Mouse (Mus musculus): ENCODE measurements around the gene App.

App gene

DNA sequence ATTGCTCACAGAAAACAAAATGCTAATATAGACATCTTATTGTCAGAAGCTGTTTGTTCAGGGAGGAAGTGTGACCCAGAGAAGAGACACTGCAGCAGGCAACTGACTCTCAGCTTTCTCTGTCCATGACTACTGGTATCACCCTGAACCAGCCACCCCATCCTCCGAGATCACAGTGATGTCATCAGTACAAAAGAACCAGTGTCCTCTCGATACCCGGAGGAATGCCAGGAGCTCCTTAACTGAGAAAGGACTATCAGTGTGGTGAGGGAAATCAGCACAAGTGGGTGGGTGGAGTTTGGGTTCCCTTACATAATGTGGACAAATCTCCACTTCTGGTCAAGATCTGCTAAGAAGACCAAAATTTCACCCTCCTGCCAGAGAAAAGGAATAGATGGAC, 150.5 kb downstream of the App start:
- no peak for DNase-seq (ENCODE audit: low spot score in 2 of 2)

DNA sequence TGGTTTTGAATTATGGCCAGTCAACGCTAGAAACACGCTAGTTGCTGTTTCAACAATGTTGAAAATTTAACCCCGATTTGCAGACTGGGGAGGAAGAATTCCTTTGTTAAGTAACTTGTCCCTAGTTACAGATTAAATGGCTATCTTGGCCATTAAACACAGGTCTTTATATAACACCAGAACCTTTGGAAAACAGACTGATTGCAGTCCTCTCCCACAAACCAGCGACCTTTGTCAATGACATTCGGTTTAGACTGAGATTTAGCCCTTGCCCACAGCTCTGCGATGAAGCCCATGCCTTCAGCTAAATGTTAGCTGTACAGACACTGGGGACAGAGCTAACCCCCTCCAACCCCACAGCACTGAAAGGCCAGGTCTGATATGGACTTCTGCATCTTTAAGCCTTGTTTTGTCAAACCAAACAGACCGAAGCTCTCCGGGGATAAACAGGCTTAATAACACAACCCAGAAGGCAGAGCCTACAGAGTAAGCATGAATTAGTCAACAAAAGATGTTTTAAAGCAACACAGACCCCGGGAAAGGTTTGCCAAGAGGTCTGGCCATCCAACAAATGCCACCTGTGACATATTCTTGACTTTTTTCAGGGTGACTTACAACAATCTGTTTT, 152.8 kb downstream of the App start:
- no peak for DNase-seq (ENCODE audit: low spot score in 2 of 2)

DNA sequence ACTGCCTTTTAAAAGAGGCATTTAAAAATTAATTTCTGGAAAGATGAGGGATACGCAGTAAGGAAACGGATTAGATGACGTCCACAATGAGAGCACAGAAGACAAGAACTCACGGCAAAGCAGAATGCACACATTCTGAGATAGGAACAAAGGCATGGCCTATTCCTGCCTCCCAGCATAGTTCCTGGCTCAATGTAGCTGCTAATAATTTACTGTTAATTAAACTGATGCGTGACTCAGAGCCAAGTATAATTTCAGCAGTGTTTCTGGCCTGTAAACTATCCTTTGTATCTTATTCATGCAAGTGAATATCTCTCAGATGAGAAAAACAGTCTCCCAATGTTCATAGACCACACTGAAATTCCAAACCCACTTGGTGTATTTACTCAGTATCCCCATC, 154.3 kb downstream of the App start:
- no peak for DNase-seq (ENCODE audit: low spot score in 2 of 2)

DNA sequence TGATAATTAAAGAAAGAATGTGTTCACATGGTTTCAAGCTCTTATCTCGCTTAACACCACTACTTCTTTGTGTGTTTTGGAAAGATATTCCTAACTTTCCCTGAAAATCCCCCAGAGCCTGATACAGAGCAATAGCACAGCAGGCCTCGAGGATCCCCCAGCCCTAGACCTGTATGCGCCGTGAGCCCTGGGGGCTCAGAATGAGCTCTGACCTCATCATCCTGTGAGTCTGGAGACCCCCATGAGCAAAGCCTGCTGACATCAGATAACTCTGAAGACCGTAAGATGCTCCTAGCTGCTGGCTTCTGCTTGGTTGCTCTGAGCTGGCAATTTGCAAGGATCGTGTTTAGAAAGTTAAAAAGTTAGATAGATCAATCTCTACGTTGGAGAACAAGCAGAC, 155.7 kb downstream of the App start:
- no peak for DNase-seq (ENCODE audit: low spot score in 2 of 2)

DNA sequence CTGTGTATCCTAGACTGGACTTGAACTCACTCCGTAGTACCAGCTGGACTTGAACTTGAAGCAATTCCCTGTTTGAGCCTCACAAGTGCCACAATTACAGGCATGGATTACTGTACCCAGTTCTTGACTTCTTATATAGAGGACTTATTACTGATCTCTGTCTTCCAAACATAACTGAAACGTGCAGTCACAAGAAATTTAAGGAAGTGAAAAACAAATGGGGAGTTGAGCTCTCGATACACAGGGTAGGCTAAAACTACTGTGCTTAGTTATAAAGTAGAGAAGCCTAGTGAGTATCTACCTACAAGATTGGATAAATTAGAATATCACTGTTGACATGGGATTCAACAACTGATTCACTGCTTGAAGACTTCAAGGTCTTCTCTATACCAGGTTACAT, 160.9 kb downstream of the App start:
- DNase-seq (ENCODE audit: low spot score in 2 of 2) = no peak

DNA sequence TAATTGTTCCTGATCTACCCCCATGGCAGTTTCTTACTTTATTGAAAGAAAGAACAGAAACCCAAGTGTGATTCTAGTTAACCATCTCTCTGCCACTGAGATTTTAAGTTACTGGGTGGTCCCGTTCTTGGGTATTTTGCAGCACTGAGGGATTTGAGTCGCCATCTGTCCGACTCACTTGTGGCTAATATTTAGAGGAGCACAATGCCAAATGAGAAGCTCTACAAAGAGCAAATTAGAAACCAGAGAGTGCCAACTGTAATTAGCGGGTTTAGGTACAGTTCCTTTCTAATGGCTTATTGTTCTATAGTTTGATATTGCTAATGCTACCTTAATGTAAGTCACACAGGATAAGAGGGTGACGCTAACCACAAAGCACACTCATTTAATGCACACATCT, 161.4 kb downstream of the App start:
- DNase-seq (ENCODE audit: low spot score in 2 of 2) = no peak

DNA sequence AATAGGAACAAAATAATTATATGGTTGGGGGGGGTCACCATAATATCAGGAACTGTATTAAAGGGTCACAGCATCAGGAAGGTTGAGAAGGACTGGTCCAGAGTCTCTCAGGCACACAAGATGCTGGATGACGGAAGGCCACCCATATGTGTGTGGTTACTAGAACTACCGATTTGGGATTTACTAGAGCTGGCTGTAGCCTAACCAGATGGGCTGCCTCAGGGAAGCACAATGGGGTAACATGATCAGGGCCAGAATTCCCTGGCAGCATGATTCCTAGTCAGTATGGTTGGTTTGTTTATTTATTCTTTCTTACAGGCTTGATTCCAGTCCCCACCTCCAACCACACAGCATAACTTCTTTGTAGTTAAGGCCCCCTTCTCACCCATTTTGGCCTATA, 162.9 kb downstream of the App start:
- no peak for DNase-seq (ENCODE audit: low spot score in 2 of 2)

DNA sequence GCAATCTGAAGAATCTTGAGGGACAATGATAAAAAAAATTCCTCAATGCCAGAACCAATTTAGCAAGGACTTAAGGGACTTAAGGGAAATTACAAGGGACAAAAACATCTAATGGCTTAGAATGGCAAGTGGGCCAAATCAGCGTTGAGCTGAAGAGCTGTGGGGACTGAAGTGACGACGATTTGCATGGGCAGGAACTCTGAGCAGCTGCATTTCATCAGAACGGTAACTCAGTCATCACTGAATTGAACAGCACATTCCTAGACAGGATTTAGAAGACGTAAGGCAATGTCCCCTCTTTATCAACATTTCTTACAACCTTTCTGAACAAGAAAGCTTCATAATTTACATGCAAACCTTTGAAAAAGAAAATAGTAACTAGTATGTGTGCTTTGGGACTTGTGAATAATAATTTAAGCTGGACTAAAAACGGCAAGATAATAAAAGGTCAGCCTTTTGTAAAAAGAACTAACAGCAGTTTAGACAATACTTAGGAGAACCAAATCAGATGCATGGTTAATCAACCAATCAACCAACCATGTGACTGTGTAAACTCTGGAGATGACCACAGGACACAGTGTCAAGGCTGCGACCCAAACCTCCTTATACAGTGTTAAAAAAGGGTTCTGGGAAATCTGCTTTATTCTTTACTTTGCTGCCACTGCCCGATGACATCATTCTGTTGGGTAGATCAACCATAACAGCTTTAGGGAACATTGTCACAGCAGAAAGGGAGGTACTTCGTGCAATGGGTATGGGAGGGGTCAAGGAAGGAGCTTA, 164.5 kb downstream of the App start:
- no peak for DNase-seq (ENCODE audit: low spot score in 2 of 2)

DNA sequence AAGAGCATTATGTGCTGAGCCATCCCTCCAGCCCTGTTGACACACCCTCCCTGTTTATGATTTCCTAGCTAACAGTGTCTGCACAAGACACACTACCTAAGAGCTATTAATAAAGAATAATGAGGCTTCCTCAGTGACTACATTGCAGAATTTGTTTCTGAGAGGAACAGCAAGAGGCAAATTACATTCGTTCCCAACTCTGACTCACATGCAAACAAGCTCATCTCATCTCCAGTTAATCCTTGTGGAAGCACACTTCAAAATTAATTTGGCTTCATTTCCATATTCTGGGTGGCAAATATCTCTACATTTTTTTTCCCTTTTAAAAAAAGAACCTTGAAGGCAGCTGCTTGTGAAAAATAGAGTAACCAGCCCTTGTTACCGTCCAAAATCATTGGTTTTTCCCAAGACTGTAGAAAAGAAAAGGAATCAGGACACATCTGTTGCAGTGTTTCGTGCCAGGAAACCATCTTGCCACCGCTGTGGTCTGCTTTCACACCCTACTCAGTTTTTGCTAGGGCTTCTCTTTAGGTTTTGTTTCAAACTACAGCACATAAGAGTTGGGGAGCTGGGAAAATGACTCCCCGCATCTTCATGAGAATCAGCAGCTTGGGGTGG, 171.5 kb downstream of the App start:
- DNase-seq (ENCODE audit: low spot score in 2 of 2) = no peak

DNA sequence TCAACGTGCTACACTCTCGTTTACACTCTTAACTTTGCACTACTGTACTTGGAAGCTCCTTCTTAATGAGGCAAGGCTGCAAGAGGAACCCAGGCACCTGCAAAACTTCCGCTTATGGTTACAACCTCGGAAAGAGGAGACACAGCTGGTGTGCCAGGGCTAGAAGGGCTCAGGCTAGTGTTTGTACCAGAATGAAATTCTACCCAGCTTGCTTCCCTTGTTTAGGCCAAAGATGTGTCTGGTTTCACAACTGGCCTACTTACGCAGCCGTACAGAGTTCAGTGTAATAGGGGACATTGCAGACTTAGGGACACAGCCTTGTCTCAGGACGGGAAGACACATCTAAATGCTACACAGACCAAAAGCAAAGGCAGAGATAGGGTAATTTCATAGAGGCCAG, 173.3 kb downstream of the App start:
- DNase-seq (ENCODE audit: low spot score in 2 of 2) = no peak

DNA sequence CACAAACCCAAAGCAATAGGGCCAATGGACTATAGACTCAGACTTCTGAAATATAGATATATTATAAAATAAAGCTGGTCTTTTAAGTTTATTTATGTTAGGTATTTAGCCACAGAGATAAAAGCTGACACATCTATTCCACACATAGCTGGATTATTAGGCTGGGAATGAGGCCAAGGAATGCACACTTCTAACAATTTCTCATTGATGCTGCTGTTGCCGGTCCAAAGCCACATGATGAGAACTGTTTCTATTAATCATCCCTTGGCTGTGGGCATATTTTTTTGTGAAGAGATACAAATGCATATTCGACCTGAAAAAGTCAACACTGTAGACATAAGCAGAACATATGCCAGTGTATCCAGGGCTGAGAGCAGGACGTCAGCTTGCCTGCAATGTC, 176.0 kb downstream of the App start:
- DNase-seq (ENCODE audit: low spot score in 2 of 2) = no peak

DNA sequence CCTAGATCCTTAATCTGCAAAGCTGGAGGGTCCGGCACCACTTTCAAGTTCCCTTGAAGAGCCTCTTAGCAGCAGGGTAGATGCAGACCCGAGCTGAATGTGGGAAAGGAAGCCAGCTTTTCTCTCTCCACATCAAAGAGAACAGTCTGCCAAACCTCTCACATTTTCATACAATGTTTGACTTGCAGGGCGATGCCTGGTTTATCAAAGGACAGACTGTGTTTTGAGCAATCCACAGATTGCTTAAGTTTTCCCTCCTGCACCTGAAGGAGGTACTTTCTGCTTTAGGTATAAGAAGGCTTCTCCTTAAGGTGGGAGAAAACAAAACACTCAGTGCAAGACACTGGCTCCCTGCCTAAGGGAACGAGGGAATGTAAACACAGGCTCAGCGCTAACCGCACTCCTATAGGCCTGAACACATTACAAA, 178.1 kb downstream of the App start:
- no peak for DNase-seq (ENCODE audit: low spot score in 2 of 2)

DNA sequence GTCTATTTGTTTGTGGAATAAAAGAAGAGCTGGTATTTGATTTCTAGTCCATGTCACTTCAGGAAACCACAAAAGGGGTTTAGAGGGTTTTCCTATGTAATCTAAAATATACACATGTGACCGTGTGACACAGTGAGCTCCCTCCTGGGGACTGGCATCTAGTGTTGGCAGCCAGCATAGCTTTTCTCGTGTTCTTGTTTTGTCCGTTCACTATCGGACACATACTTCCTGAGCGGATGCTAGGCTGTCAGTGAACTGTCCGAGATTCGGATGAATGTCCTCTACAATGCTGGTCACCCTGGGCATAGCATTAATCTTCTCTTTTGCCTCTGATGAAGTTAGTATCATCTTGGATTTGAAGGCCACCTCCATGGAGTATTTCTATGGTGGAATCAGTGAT, 180.7 kb downstream of the App start:
- DNase-seq (ENCODE audit: low spot score in 2 of 2) = no peak

DNA sequence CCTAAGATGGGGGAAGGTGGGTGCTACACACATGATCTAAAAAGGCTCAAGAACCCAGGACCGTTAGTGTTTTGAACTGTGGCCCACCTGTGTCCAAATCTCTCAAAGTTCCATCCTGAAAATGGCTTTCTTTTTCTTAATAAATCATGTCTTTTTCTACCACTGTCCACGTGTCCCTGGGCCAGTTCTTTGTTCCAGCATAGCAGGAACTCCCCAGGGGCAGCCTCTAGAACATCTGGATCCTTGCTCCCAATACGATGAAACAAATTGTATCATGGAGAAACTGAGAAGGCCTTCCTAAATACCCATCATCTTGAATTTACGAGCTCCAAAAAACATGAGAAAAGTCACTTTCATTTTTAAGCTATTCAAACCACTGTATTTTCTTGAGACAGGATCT, 182.6 kb downstream of the App start:
- DNase-seq (ENCODE audit: low spot score in 2 of 2) = no peak

DNA sequence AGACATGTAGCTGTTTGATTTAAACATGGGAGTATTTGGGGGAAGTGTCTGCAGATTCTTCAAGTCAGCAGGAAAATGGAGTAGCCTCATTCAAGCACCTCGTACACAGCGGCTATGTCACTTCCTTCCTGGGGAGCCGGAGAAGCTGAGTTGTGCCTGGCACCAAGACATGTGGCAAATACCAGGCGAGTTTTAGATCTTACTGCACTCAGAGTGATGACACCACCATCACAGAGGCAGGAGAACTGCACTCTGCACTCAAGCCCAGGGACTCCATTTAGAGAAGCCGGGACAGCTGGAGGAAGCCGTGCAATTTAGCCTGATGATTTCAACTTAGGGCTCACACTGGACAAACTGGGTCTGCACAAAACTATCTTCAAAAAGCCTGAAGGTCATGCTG, 183.6 kb downstream of the App start:
- no peak for DNase-seq (ENCODE audit: low spot score in 2 of 2)

DNA sequence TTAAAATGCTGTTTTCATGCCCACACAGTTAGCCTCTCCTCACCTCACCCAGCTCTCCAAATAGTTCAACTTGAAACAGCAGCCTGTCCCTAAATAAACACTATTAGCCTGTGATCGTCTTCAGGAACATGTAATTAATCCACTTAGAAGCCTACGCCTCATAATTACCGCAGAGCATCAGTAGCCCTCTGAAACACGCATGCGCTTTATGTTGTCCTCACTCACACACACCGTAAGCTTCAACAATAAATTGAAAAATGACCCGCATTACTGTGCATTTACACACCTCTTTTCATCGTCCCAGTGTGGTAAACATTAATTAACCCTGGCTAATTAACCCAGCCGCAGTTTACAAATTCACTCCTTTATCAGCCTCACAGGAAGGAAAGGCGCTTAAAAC, 184.1 kb downstream of the App start:
- no peak for DNase-seq (ENCODE audit: low spot score in 2 of 2)

DNA sequence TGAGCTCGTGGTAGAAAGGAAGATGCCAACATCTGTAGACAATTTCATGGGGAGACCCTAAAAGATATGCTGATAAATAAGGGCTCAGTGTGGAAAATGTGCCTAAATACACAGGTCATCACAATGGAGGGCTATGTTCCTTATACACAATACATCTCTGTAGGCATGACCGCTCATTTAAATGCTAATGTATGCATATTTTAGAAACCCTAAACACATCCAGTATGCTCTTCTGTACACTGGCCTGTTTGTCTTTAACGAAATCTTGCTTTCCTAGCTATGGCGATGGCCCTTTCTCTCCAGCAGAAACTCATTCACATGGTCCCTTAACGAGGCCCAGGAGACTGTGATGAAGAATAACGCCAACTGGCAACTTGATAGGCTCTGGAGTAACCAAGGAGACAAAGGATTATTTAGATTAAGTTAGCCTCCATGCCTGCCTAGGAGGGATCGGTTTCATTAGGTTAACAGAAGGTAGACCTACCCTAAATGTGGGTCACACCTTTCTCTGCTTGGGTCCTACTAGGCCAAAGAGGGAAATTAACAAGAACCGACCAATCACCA, 185.8 kb downstream of the App start:
- DNase-seq (ENCODE audit: low spot score in 2 of 2) = no peak

DNA sequence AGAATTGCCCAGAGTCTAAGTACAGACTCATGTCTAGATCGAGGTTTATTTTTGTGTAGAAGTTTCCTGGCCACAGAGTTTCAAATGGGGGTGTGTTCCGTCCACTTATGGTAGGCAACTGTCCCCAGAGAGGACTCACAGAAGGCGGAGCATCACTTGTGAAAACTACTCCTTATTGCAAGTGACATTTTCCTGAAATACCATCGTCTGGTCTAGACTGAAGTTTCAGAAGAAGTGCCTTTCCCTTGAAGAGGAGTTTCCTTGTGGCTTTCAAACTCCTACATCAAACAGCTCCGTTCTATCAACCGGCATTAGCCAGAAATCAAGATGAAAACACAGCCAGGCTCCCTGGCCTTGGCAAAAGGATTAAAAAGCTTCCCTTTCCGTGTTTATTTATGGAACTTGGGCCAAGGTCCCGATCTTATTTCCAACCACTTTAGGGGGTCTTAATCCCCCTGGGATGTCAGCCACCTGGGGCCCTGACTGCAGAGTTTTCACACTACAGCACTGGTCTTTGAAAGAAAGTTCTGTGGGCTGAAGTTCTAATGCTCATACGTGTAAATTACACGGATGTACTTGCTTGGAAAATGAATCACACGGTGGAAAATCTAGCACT, 187.4 kb downstream of the App start:
- no peak for DNase-seq (ENCODE audit: low spot score in 2 of 2)

DNA sequence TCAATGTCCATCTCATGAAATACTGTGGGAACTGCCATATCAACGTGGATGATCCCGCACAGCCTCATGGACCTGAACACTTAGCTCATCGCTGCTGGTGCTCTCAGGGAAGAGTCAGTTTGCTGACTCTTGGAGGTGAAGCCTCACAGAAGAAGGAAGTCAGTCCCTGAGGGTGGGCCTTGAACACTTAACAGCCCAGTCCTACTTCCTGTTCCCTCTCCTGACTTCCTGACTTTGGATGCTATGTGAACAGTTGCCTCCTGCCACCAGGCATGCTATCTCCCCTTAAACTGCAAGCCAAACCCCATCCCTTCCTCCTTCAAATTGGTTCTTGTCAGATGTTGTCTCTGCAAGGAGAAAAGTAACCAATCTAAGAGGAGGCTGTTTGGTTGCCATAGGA, 188.2 kb downstream of the App start:
- DNase-seq (ENCODE audit: low spot score in 2 of 2) = no peak

DNA sequence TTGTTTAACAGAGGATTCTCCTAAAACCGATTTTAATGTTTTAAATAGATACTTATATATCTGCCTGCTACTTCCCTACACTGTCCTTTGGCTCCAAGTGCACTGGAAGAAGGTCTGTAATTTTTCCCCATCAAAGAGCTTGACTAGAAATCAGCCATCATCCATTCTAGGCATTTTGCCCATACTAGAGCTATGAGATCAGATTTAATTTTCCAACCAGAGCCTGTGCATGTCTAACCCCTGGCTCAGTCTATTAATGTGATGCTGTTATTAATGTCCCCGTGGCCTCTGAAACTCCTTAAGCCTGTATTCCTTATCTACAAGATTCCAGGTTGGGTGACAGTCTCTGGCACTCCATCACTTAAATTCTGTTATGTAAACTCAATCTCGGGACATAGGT, 190.1 kb downstream of the App start:
- DNase-seq (ENCODE audit: low spot score in 2 of 2) = no peak

DNA sequence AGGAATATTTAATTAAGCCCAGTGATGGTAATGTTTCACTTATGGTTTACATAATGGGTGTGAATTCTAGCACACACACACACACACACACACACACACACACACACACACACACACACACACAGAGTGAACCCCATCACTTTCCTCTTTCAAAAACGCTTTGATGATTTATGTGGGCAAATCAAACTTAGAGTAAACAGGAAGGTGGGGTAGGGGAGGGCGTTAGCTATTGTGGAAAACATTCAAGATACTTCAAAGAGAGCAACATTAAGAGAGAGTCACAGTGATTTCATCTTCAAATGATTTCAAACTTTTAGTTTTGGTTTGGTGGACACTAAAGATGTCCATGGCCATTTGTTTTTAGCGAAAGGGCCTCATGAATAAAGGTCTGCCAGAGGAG, 191.0 kb downstream of the App start:
- no peak for DNase-seq (ENCODE audit: low spot score in 2 of 2)

DNA sequence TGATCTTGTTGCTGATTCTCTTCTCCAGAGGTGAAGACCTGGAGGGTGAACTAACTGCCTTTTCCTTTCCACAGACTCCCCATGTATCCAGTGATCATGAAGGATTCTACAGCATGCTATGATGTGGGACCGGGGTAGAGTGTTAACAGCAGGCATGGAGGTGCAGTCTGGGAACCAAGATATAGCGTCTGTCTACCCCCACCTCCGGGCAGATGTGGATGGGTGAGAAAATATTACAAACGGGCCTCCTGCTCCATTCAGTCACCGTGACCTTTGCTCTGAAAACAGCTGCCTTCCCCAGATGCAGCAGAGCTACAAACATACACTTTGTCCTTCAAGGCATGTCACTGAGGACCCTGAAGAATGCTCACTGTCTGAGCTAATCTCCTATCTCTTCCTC, 195.0 kb downstream of the App start:
- no peak for DNase-seq (ENCODE audit: low spot score in 2 of 2)

DNA sequence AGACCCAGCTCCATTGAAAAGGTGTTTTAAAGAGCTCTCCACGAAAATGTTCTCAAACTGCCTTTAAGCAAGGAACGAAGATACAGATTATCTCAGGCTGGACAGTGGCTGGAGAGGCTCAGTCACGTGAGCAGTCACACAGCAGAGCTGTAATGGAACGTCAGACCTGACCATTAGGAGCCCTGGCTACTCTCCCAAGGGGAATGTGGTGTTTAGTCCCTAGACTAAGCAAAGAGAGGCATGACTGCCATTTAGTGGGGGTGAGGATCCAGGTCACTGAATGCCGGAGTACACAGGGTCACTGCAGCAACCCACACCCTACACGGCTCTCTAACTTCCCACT, 199.4 kb downstream of the App start:
- no peak for DNase-seq (ENCODE audit: low spot score in 2 of 2)

Measured in thymus, postnatal 10 days (tissue).